Mouse (Mus musculus) cerebellum, adult 8-10 months (tissue): ENCODE results near the gene Prss32.

Experiments
- DNase-seq: peaks from one replicate; pipeline ENCODE4 v3.0.0; 2022

Prss32 gene

DNA sequence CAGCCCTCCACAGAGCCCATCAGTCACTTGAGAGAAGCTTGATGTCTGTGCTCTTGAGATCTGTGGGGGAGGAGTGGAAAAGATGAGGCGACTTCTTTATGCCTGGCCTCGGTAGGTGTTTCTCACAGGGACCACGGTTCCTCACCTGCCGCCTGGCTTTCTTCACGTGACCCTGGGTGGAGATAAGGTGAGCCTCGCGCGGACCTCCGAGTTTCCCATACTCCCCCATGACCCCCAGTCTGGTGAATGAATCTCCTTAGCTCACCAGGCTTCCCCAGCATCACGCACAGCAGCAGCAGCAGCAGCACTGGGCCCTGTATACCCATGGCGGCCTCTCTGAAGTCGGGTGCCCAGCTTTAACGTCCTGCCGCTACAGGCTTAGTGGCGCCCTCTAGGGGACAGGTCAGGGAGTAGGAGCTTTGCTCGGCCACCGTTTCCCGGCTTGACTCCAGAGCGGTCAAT lies at the start of gene Prss32, which contains the start of gene Prss41:
TSS of gene Prss32 (plus strand) at position 44 of the 462 bp plus-strand sequence.
TSS of gene Prss41 (minus strand) at position 361 of the 462 bp plus-strand sequence.
- peak; percentile 64 for DNase-seq

DNA sequence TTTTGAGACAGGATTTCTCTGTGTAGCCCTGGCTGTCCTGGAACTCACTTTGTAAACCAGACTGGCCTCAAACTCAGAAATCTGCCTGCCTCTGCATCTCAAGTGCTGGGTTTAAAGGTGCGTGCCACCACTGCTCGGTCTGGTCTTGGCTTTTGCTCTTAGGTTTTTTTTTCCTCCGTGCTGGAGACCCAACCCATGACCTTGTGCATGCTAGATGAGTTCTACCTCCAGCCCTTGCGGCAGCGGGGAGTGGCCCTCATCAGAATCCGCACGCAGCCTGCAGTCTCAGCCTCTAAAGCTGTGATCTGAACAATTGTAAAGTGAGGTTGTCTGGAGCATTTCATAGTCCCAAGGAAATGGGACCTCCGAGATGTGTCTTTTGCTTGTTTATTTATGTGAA lies 48.3 kb upstream of the Prss32 start:
- no peak for DNase-seq

DNA sequence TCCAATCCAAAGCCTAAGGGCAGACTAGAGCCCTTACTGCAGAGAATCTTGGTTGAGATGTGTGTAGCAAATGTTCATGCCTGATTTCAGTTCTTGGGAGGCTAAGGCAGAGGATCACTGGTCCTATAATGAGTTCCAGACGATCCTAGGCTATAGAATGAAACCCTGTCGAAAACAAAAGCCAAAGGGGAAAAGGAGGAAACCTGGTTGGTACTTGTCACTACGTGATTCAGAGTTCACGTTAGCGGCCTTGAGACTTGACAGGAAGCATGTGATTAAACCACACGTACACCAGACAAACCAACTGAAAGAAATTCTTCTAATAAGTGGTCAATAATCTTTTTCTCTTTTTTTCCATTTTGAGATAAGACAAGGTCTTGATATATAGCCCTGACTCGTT lies 46.3 kb upstream of the Prss32 start:
- no peak for DNase-seq

DNA sequence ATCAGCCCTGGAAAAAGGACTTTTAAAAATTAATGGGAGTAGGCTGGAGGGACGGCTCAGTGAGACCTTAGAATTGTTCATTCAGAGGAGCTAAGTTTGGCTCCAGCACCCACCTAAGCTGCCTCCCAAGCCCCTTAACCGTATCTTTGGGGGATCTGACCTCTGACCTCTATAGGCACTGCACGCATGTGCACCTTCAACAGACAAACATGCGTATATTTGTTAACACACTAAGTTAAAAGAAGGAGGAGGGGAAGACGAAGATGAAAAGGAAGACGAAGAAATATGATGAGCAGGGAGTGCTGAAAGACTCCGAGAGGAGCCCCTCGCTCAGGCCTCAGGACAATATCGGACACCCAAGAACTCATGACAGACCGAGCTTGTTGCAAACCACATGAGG lies 42.0 kb upstream of the Prss32 start:
- no peak for DNase-seq

DNA sequence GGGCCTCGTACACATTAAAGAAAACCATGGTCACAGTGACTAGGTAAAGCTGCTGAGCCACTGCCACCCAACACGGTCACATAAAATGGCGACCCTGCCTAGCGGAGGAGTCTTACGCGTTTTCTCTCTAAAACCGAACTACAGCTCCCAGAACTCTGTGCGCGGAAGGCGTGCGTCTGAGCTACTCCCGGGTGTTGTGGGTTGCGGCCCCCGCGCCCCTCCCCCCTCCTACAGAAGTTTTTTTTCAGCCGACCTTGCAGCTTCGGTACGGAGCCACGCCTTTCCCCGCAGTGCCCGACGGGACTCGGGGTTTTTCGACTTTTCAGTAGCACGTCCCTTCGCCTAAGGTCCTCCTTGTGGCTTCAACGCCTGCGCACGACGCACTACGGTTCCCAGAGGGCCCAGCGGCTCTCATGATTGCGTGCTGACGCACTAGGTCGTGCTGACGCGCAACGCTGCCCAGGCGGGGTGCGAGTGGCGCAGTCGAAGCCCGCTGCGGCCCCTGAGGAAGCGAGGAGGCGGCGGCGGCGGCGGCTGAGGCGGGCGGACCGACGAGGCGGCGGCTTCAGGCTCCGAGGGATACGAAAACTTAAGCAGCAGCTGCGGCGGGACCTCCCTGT lies 40.8 kb upstream of the Prss32 start:
- peak; percentile 96 for DNase-seq

DNA sequence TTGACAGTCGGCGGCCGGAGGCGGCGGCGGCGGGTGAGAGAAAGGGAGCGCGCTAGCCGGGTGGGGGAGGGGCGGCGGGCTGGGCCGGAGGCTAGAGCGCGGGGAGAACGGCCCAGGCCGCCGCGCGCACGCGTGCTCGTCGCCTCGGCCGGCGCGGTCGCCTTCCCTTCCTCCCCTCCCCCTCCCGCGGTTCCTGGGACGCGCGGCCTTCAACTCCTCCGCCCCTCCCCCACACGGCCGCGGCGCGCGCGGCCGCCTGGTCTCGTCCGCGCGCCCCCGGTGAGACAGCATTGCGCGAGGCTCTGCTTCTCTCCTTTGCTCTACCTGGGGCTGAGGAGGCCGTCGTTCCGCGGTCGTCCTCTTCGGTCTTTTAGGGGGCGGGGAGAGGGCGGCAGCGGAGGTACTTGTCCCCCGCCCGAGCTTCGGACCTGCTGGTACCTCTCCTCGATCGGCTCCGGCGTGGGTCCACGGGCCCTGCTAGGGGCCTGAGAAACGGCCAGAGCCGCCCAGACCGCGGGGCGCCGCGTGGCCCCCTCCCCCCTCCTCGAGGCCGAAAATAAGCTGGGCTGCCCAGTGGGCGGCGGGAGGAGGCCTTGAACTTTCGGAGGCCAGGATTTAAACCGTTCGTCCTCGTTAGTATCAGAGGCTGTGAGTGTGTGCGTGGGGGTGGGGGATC lies 40.2 kb upstream of the Prss32 start:
- peak; percentile 64 for DNase-seq

DNA sequence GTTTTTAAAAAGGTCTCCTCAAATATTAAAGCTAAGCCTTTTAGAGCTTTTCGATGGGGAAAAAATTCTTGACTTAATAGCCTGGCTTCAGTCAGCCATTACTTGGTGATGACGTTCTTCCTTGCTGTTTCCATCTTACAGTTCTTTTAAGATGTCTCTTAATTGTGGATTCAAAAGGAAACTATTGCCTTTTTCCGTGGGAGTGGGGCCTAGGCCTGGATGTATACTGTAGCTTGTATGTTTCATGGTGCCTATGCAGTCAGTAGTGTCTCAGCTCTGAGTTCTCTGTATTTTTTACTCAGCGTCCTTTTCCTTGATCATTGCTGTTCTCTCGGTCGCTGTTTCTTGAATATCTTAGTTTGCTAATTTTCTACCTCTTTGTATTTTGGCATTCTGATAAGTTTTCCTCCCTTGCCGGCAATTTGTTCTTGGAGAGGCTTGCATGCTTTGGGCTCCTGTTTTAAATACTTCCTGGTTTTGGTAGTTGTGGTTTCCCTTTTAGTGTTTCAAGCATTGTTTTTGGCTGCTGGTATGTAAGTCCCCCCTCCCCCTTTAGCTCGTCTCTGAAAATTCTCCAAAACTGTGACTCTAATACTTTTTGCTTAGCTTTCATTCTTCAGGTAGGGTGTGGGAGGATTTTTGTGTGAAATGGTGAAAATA lies 39.1 kb upstream of the Prss32 start:
- DNase-seq: no peak

DNA sequence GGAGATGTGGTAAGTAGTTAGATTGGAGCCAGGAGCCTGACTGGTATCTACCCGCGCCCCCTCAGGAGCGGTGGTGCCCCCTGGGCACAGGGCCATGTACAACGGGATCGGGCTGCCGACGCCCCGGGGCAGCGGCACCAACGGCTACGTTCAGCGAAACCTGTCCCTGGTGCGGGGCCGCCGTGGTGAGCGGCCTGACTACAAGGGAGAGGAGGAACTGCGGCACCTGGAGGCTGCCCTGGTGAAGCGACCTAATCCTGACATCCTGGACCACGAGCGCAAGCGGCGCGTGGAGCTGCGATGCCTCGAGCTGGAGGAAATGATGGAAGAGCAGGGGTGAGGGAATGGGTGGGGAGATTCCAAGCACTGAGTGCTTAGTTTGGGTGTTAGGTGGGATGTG lies 36.8 kb upstream of the Prss32 start:
- DNase-seq: peak; percentile 49

- no peak for DNase-seq
Measured at GRCm38 (mm10) chr17:23807918-23808317, 35.7 kb upstream of the Prss32 start.

DNA sequence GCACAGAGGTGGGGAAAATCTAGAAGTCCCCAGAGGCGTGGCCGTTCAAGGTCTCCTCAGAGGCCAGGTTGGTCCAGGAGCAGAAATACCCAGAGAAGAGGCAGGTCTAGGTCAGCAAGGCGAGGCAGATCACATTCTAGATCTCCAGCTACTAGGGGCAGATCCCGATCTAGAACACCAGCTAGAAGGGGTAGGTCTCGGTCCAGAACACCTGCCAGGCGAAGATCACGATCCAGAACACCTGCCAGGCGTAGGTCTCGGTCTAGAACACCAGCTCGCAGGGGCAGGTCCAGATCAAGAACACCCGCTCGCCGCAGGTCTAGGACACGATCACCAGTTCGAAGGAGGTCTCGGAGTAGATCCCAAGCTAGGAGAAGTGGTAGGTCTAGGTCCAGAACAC lies 28.0 kb upstream of the Prss32 start:
- no peak for DNase-seq

GRCm38 (mm10) chr17:23818579-23818978 lies 25.1 kb upstream of the Prss32 start:
- DNase-seq: no peak

- no peak for DNase-seq
Measured at GRCm38 (mm10) chr17:23819235-23819634, 24.4 kb upstream of the Prss32 start.

DNA sequence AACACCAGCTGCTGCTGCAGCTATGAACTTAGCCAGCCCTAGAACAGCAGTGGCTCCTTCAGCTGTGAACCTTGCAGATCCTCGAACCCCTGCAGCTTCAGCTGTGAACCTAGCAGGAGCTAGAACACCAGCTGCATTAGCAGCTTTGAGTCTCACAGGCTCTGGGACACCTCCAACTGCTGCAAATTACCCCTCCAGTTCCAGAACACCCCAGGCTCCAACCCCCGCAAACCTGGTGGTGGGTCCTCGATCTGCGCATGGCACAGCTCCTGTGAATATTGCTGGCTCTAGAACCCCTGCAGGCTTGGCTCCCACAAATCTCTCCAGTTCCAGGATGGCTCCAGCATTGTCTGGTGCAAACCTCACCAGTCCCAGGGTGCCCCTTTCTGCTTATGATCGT lies 22.9 kb upstream of the Prss32 start:
- DNase-seq: no peak

GRCm38 (mm10) chr17:23822094-23822493 lies 21.6 kb upstream of the Prss32 start:
- no peak for DNase-seq

- DNase-seq: no peak
Measured at GRCm38 (mm10) chr17:23823018-23823417, 20.6 kb upstream of the Prss32 start.

GRCm38 (mm10) chr17:23823614-23824013 lies 20.0 kb upstream of the Prss32 start:
- DNase-seq: no peak

DNA sequence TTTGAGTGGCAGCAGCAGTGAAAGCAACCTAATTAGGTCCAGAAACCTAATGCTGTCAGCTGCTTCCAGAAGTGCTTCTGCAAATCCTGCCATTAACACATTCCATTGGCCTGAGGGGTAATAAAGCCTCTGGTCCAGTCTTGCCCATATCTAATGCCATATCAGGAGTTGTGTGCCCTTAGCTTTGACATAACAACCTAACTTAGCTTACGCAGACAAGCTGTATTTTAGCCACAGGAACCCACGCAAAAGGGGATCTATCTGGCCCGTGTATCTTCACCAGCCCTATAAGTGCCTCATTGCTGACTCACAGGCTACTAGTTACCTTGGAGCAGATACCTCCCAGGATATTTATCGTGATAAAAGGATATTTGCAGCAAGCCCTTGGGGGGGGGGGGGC lies 18.1 kb upstream of the Prss32 start:
- DNase-seq: no peak

- peak; percentile 59 for DNase-seq
Measured at GRCm38 (mm10) chr17:23828271-23829001, 15.2 kb upstream of the Prss32 start.

- peak; percentile 82 for DNase-seq
Measured at GRCm38 (mm10) chr17:23829064-23829619, 14.5 kb upstream of the Prss32 start, which contains the start of gene Elob. Gene Elob, minus strand, starts transcription at chr17:23829136.

DNA sequence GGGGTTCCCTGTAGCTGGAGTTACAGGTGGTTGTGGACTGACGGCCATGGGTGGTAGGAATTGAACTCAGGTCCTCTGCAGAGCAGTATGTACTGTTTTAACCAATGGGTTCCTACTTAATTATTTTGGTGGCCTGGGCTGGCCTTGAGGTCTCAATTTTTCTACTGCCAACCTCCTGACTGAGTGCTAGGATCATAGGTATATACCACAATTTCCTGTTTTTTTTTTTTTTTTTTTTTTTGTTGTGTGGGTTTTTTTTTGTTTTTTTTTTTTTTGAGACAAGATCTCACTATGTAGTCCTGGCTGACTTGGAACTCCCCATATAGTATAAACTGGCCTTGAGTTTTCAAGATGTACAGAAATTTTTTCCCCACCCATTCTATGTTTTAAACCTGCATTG lies 12.5 kb upstream of the Prss32 start:
- no peak for DNase-seq

- no peak for DNase-seq
Measured at GRCm38 (mm10) chr17:23836006-23836575, 7.6 kb upstream of the Prss32 start, which contains the start of gene Prss33. Gene Prss33, minus strand, starts transcription at chr17:23836056.

GRCm38 (mm10) chr17:23841145-23841544 lies 2.5 kb upstream of the Prss32 start:
- DNase-seq: peak; percentile 65
